Mouse (Mus musculus) heart, embryonic 15.5 days (tissue): Measurements from ENCODE around the gene Arhgap40. TPM values are rescaled to one million over a fixed set of nuclear protein-coding genes. Genes with fewer than 3 reads are reported as not detected.

Source experiments
- ATAC-seq: fragments of 200-750 bp; cut with Nextera tagmentation; replicated peaks from 2 replicates; pipeline ENCODE4 v1.8.0; 2017; ENCODE audit warnings: low read depth, moderate TSS enrichment; ENCODE audit not compliant: insufficient number of reproducible peaks, insufficient read depth, low FRiP score
- H3K27ac ChIP-seq: fragments of 300-500 bp; sonication (generic); 2 replicates; pipeline ENCODE4 v1.5.1; 2015; ENCODE audit warnings: mild to moderate bottlenecking, inconsistent platforms
- H3K27me3 ChIP-seq: fragments of 300-500 bp; sonication (generic); 2 replicates; pipeline ENCODE4 v1.6.1; 2015; ENCODE audit warnings: inconsistent platforms
- H3K36me3 ChIP-seq: fragments of 300-500 bp; sonication (generic); 2 replicates; pipeline ENCODE4 v1.6.1; 2015; ENCODE audit warnings: mild to moderate bottlenecking, inconsistent platforms
- H3K4me1 ChIP-seq: fragments of 300-500 bp; sonication (generic); replicated peaks from 2 replicates; pipeline ENCODE4 v1.6.1; 2015; ENCODE audit warnings: inconsistent platforms
- H3K4me2 ChIP-seq: fragments of 300-500 bp; sonication (generic); 2 replicates; pipeline ENCODE4 v1.6.1; 2015; ENCODE audit warnings: inconsistent platforms, mild to moderate bottlenecking, moderate library complexity
- H3K4me3 ChIP-seq: fragments of 300-500 bp; sonication (generic); 2 replicates; pipeline ENCODE4 v1.5.1; 2015; ENCODE audit warnings: mild to moderate bottlenecking, inconsistent platforms
- H3K9ac ChIP-seq: fragments of 300-500 bp; sonication (generic); 2 replicates; pipeline ENCODE4 v1.6.1; 2015; ENCODE audit warnings: mild to moderate bottlenecking, inconsistent platforms
- H3K9me3 ChIP-seq: fragments of 300-500 bp; sonication (generic); replicated peaks from 2 replicates; pipeline ENCODE4 v1.6.1; 2016; ENCODE audit warnings: inconsistent platforms
- WGBS: fragments of 180-500 bp; shearing (Covaris S2); methylation state at CpG from one replicate; pipeline ENCODE4 v1.1.7; 2015; ENCODE audit warnings: mixed read lengths; 5-methylcytosine and 5-hydroxymethylcytosine counted together
- polyA plus RNA-seq: library from polyadenylated mRNA; unstranded; fragments of >200 nt; fragmentation: Nextera tagmentation; extraction: Ambion mirVana; gene quantifications from 2 replicates; pipeline ENCODE4 v1.2.1, GENCODE M21; 2015

Gene Arhgap40
- polyA plus RNA-seq, 1 experiment from 2014 or later = not detected

- H3K27me3 ChIP-seq = peaks cover 58% of the 10 kb centered on the region
- no peaks in the 10 kb centered on the region for H3K36me3 ChIP-seq
- ATAC-seq = no peak
- H3K9ac ChIP-seq = no peak overlapping the region
- H3K9me3 ChIP-seq = no peaks in the 10 kb centered on the region
- no peak overlapping the region for H3K4me2 ChIP-seq
- WGBS = 0% methylated on average over 3 of the region's 3 CpGs
- H3K27ac ChIP-seq = no peak overlapping the region
- H3K4me3 ChIP-seq = no peak overlapping the region
- peaks cover 4% of the 10 kb centered on the region for H3K4me1 ChIP-seq
Observed at GRCm38 (mm10) chr2:158550067-158550466, 37.5 kb downstream of the Arhgap40 start.

- ATAC-seq = no peak
- Histone ChIP-seq H3K9ac (no peak overlapping the region), H3K36me3 (no peaks in the 10 kb centered on the region), H3K27me3 (peaks cover 60% of the 10 kb centered on the region), H3K4me3 (no peak overlapping the region), H3K27ac (no peak overlapping the region), H3K4me1 (peaks cover 12% of the 10 kb centered on the region), H3K4me2 (no peak overlapping the region), H3K9me3 (no peaks in the 10 kb centered on the region)
- 16% methylated on average over 10 of the region's 10 CpGs for WGBS
Observed at GRCm38 (mm10) chr2:158554366-158554765, 41.8 kb downstream of the Arhgap40 start.

GRCm38 (mm10) chr2:158555252-158555651 is 42.7 kb downstream of the Arhgap40 start:
- WGBS = 2% methylated on average over 7 of the region's 7 CpGs
- ATAC-seq = no peak
- Histone ChIP-seq H3K27ac (no peak overlapping the region), H3K4me1 (peaks cover 12% of the 10 kb centered on the region), H3K36me3 (no peaks in the 10 kb centered on the region), H3K4me3 (peak overlapping the region; percentile 17), H3K9me3 (no peaks in the 10 kb centered on the region), H3K27me3 (peaks cover 52% of the 10 kb centered on the region), H3K4me2 (peak overlapping the region; percentile 56), H3K9ac (no peak overlapping the region)

GRCm38 (mm10) chr2:158555812-158556211 is 43.2 kb downstream of the Arhgap40 start:
- Histone ChIP-seq H3K27ac (no peak overlapping the region), H3K4me2 (peak overlapping the region; percentile 56), H3K4me1 (peaks cover 12% of the 10 kb centered on the region), H3K27me3 (peaks cover 47% of the 10 kb centered on the region), H3K9me3 (no peaks in the 10 kb centered on the region), H3K36me3 (no peaks in the 10 kb centered on the region), H3K9ac (no peak overlapping the region), H3K4me3 (peak overlapping the region; percentile 24)
- WGBS = under 1% methylated on average over 8 of the region's 8 CpGs
- no peak for ATAC-seq

GRCm38 (mm10) chr2:158556225-158556624 is 43.6 kb downstream of the Arhgap40 start:
- peaks cover 12% of the 10 kb centered on the region for H3K4me1 ChIP-seq
- peak overlapping the region; percentile 56 for H3K4me2 ChIP-seq
- no peak for ATAC-seq
- H3K4me3 ChIP-seq = peak overlapping the region; percentile 24
- no peak overlapping the region for H3K27ac ChIP-seq
- peaks cover 46% of the 10 kb centered on the region for H3K27me3 ChIP-seq
- no peak overlapping the region for H3K9ac ChIP-seq
- no peaks in the 10 kb centered on the region for H3K9me3 ChIP-seq
- WGBS = 2% methylated on average over 20 of the region's 20 CpGs
- no peaks in the 10 kb centered on the region for H3K36me3 ChIP-seq

- no peak overlapping the region for H3K9ac ChIP-seq
- no peaks in the 10 kb centered on the region for H3K36me3 ChIP-seq
- no peaks in the 10 kb centered on the region for H3K9me3 ChIP-seq
- no peak overlapping the region for H3K4me2 ChIP-seq
- H3K27me3 ChIP-seq = peaks cover 41% of the 10 kb centered on the region
- H3K4me3 ChIP-seq = no peak overlapping the region
- H3K27ac ChIP-seq = no peak overlapping the region
- H3K4me1 ChIP-seq = peaks cover 12% of the 10 kb centered on the region
- 14% methylated on average over 5 of the region's 5 CpGs for WGBS
- ATAC-seq = no peak
Observed at GRCm38 (mm10) chr2:158556750-158557149, 44.2 kb downstream of the Arhgap40 start.

GRCm38 (mm10) chr2:158559945-158560344 is 47.3 kb downstream of the Arhgap40 start:
- Histone ChIP-seq H3K4me3 (no peak overlapping the region), H3K27ac (no peak overlapping the region), H3K4me2 (no peak overlapping the region), H3K36me3 (no peaks in the 10 kb centered on the region), H3K27me3 (peaks cover 35% of the 10 kb centered on the region), H3K9me3 (no peaks in the 10 kb centered on the region), H3K9ac (no peak overlapping the region), H3K4me1 (peaks cover 12% of the 10 kb centered on the region)
- ATAC-seq = no peak
- WGBS = 65% methylated on average over 6 of the region's 6 CpGs

- ATAC-seq = no peak
- WGBS = 11% methylated on average over 9 of the region's 9 CpGs
- H3K9ac ChIP-seq = no peak overlapping the region
Observed at GRCm38 (mm10) chr2:158560801-158561200, 48.2 kb downstream of the Arhgap40 start.

GRCm38 (mm10) chr2:158561371-158562144 is 49.0 kb downstream of the Arhgap40 start:
- ATAC-seq = no peak
- no peaks in the 10 kb centered on the region for H3K9me3 ChIP-seq
- H3K27ac ChIP-seq = no peak overlapping the region
- no peak overlapping the region for H3K4me2 ChIP-seq
- H3K4me1 ChIP-seq = no peaks in the 10 kb centered on the region
- H3K27me3 ChIP-seq = peaks cover 34% of the 10 kb centered on the region
- H3K36me3 ChIP-seq = no peaks in the 10 kb centered on the region
- WGBS = 22% methylated on average over 3 of the region's 3 CpGs
- no peak overlapping the region for H3K4me3 ChIP-seq
- H3K9ac ChIP-seq = no peak overlapping the region

More at GRCm38 (mm10) chr2:158560801-158561200, 48.2 kb downstream of the Arhgap40 start:
- Histone ChIP-seq H3K4me1 (peaks cover 6% of the 10 kb centered on the region), H3K27ac (no peak overlapping the region), H3K27me3 (peaks cover 37% of the 10 kb centered on the region), H3K4me3 (no peak overlapping the region), H3K36me3 (no peaks in the 10 kb centered on the region), H3K9me3 (no peaks in the 10 kb centered on the region), H3K4me2 (no peak overlapping the region)

GRCm38 (mm10) chr2:158570421-158571081 is 58.0 kb downstream of the Arhgap40 start:
- H3K27ac ChIP-seq = no peak overlapping the region
- H3K4me2 ChIP-seq = no peak overlapping the region
- no peaks in the 10 kb centered on the region for H3K9me3 ChIP-seq
- H3K36me3 ChIP-seq = no peaks in the 10 kb centered on the region
- H3K4me3 ChIP-seq = no peak overlapping the region
- 29% methylated on average over 13 of the region's 13 CpGs for WGBS
- peaks cover 23% of the 10 kb centered on the region for H3K27me3 ChIP-seq
- no peak overlapping the region for H3K9ac ChIP-seq
- no peaks in the 10 kb centered on the region for H3K4me1 ChIP-seq
- no peak for ATAC-seq

- Histone ChIP-seq H3K4me3 (no peak overlapping the region), H3K9me3 (no peaks in the 10 kb centered on the region), H3K27ac (no peak overlapping the region), H3K36me3 (no peaks in the 10 kb centered on the region), H3K4me1 (no peaks in the 10 kb centered on the region), H3K9ac (no peak overlapping the region), H3K27me3 (no peaks in the 10 kb centered on the region), H3K4me2 (no peak overlapping the region)
- WGBS = 29% methylated on average over 4 of the region's 4 CpGs
- no peak for ATAC-seq
Observed at GRCm38 (mm10) chr2:158579979-158580378, 67.4 kb downstream of the Arhgap40 start.
